Mouse (Mus musculus) MEL (cell line): ENCODE measurements around the gene Ndrg3. TPM values are rescaled to one million over a fixed set of nuclear protein-coding genes. Genes with fewer than 3 reads are reported as not detected.

Source experiments
- DNase-seq: peaks from one replicate; pipeline ENCODE4 v3.0.0; 2011; ENCODE audit warnings: low read depth, low spot score
- H3K27ac ChIP-seq: 2 replicates; pipeline ENCODE4 v1.5.1; 2012; ENCODE audit warnings: low read depth, mild to moderate bottlenecking, control low read depth, low read length, moderate library complexity; ENCODE audit not compliant: control insufficient read depth
- H3K27me3 ChIP-seq, 2 experiments: fragments of 150-350 bp in 1 of 2; sonication (generic) in 1 of 2; 2 replicates each; pipeline ENCODE4 v1.6.1; 2012; ENCODE audit warnings: low read length in 2 of 2, mild to moderate bottlenecking in 2 of 2, improper control_type of control experiment in 1 of 2, moderate library complexity in 1 of 2; ENCODE audit not compliant: insufficient read depth in 2 of 2, control insufficient read depth in 1 of 2
- H3K36me3 ChIP-seq, 2 experiments: 2 replicates each; pipeline ENCODE4 v1.6.1; 2012 to 2014; ENCODE audit warnings: low read length in 2 of 2, improper control_type of control experiment in 1 of 2, inconsistent platforms in 1 of 2, mild to moderate bottlenecking in 1 of 2; ENCODE audit not compliant: insufficient read depth in 2 of 2, control insufficient read depth in 1 of 2
- H3K4me1 ChIP-seq, 2 experiments: fragments of 150-350 bp in 1 of 2; sonication (generic) in 1 of 2; 2 replicates each; pipeline ENCODE4 v1.6.1; 2012; ENCODE audit warnings: low read length in 2 of 2, improper control_type of control experiment in 1 of 2, mild to moderate bottlenecking in 1 of 2; ENCODE audit not compliant: insufficient read depth in 2 of 2, control insufficient read depth in 1 of 2
- H3K4me3 ChIP-seq, 2 experiments: fragments of 150-350 bp in 1 of 2; sonication (generic) in 1 of 2; 2 replicates each; pipeline ENCODE4 v1.5.1; 2012; ENCODE audit warnings: low read depth in 2 of 2, low read length in 2 of 2, mild to moderate bottlenecking in 2 of 2, moderate library complexity in 2 of 2, control low read depth in 1 of 2, improper control_type of control experiment in 1 of 2; ENCODE audit not compliant: control insufficient read depth in 1 of 2, insufficient read depth in 1 of 2
- H3K79me2 ChIP-seq: 2 replicates; pipeline ENCODE4 v1.6.1; 2012; ENCODE audit warnings: mild to moderate bottlenecking, low read length, moderate library complexity; ENCODE audit not compliant: control insufficient read depth, poor library complexity, insufficient read depth
- H3K9ac ChIP-seq: 2 replicates; pipeline ENCODE4 v1.6.1; 2012; ENCODE audit warnings: low read depth, mild to moderate bottlenecking, control low read depth, low read length, moderate library complexity; ENCODE audit not compliant: control insufficient read depth, poor library complexity, severe bottlenecking
- H3K9me3 ChIP-seq: fragments of 150-350 bp; sonication (generic); replicated peaks from 2 replicates; pipeline ENCODE4 v1.6.1; 2012; ENCODE audit warnings: mild to moderate bottlenecking, low read length, improper control_type of control experiment, moderate library complexity; ENCODE audit not compliant: insufficient read depth
- BHLHE40 ChIP-seq: IDR thresholded peaks from 2 replicates; pipeline ENCODE4 v1.6.1; 2012; ENCODE audit warnings: low read depth, mild to moderate bottlenecking, inconsistent platforms, low read length, improper control_type of control experiment, borderline replicate concordance
- CHD1 ChIP-seq: IDR thresholded peaks from 2 replicates; pipeline ENCODE4 v1.6.1; 2012; ENCODE audit warnings: low read depth, mild to moderate bottlenecking, inconsistent platforms, low read length, improper control_type of control experiment
- CHD2 ChIP-seq: IDR thresholded peaks from 2 replicates; pipeline ENCODE4 v1.6.1; 2011; ENCODE audit warnings: low read length, improper control_type of control experiment
- E2F4 ChIP-seq: IDR thresholded peaks from 2 replicates; pipeline ENCODE4 v1.6.1; 2011; ENCODE audit warnings: low read depth, low read length, improper control_type of control experiment, borderline replicate concordance
- ETS1 ChIP-seq: IDR thresholded peaks from 2 replicates; pipeline ENCODE4 v1.6.1; 2012; ENCODE audit warnings: low read depth, mild to moderate bottlenecking, inconsistent platforms, low read length, improper control_type of control experiment, moderate library complexity
- GABPA ChIP-seq: IDR thresholded peaks from 2 replicates; pipeline ENCODE4 v1.6.1; 2012; ENCODE audit warnings: low read depth, mild to moderate bottlenecking, inconsistent platforms, low read length, improper control_type of control experiment, moderate library complexity
- HCFC1 ChIP-seq: IDR thresholded peaks from 2 replicates; pipeline ENCODE4 v1.6.1; 2012; ENCODE audit warnings: low read depth, mild to moderate bottlenecking, inconsistent platforms, low read length, improper control_type of control experiment, moderate library complexity
- KAT2A ChIP-seq: conservative IDR thresholded peaks from 2 replicates; pipeline ENCODE4 v1.6.1; 2012; ENCODE audit warnings: low read depth, low read length, improper control_type of control experiment, inconsistent platforms
- MAZ ChIP-seq: IDR thresholded peaks from 2 replicates; pipeline ENCODE4 v1.6.1; 2012; ENCODE audit warnings: low read depth, mild to moderate bottlenecking, inconsistent platforms, low read length, improper control_type of control experiment
- MEF2A ChIP-seq: IDR thresholded peaks from 2 replicates; pipeline ENCODE4 v1.6.1; 2014; ENCODE audit warnings: low read depth, mild to moderate bottlenecking, inconsistent platforms, low read length, improper control_type of control experiment; ENCODE audit not compliant: poor library complexity, insufficient replicate concordance, severe bottlenecking; ENCODE audit errors: extremely low read depth
- MYB ChIP-seq: IDR thresholded peaks from 2 replicates; pipeline ENCODE4 v1.6.1; 2011; ENCODE audit warnings: mild to moderate bottlenecking, low read depth, low read length, improper control_type of control experiment
- NELFE ChIP-seq: IDR thresholded peaks from 2 replicates; pipeline ENCODE4 v1.6.1; 2011; ENCODE audit warnings: low read depth, low read length, improper control_type of control experiment
- POLR2AphosphoS2 ChIP-seq: IDR thresholded peaks from 2 replicates; pipeline ENCODE4 v1.6.1; 2011; ENCODE audit warnings: low read length, improper control_type of control experiment
- POLR2AphosphoS5 ChIP-seq: IDR thresholded peaks from 2 replicates; pipeline ENCODE4 v1.6.1; 2012; ENCODE audit warnings: low read depth, borderline replicate concordance, mild to moderate bottlenecking, inconsistent platforms, low read length, moderate library complexity, mixed read lengths
- SMC3 ChIP-seq: IDR thresholded peaks from 2 replicates; pipeline ENCODE4 v1.6.1; 2011; ENCODE audit warnings: low read depth, low read length, improper control_type of control experiment
- UBTF ChIP-seq: IDR thresholded peaks from 2 replicates; pipeline ENCODE4 v1.6.1; 2012; ENCODE audit warnings: low read depth, mild to moderate bottlenecking, inconsistent platforms, low read length, improper control_type of control experiment, moderate library complexity, borderline replicate concordance; ENCODE audit not compliant: insufficient read depth
- USF1 ChIP-seq: IDR thresholded peaks from 2 replicates; pipeline ENCODE4 v1.6.1; 2014; ENCODE audit warnings: low read depth, mild to moderate bottlenecking, inconsistent platforms, low read length, improper control_type of control experiment, moderate library complexity
- USF2 ChIP-seq, 2 experiments: IDR thresholded peaks; 2 replicates each; pipeline ENCODE4 v1.6.1; 2011 to 2012; ENCODE audit warnings: improper control_type of control experiment in 2 of 2, low read length in 2 of 2, borderline replicate concordance in 1 of 2, inconsistent platforms in 1 of 2, low read depth in 1 of 2, mild to moderate bottlenecking in 1 of 2; ENCODE audit not compliant: insufficient read depth in 1 of 2
- ZC3H11A ChIP-seq: IDR thresholded peaks from 2 replicates; pipeline ENCODE4 v1.6.1; 2012; ENCODE audit warnings: low read depth, mild to moderate bottlenecking, inconsistent platforms, low read length, improper control_type of control experiment
- ZNF384 ChIP-seq: IDR thresholded peaks from 2 replicates; pipeline ENCODE4 v1.6.1; 2012; ENCODE audit warnings: low read depth, mild to moderate bottlenecking, inconsistent platforms, low read length, improper control_type of control experiment
- polyA plus RNA-seq, 2 experiments: library from polyadenylated mRNA; stranded (reverse) in 1 of 2; unstranded in 1 of 2; fragments of >175 nt in 1 of 2; fragments of >200 nt in 1 of 2; gene quantifications; 2 replicates each; pipeline versions ENCODE4 v1.2.1 to v1.2.4; 2012; ENCODE audit warnings: low replicate concordance in 2 of 2, low read depth in 1 of 2; ENCODE audit not compliant: insufficient read length in 2 of 2, insufficient read depth in 1 of 2, missing spikeins in 1 of 2
- total RNA-seq: library from RNA; depleted of rRNA; stranded (reverse); fragments of 300-350 nt; gene quantifications from 2 replicates; pipeline ENCODE4 v1.2.3, GENCODE M21; 2012

Gene Ndrg3
- total and polyA plus RNA-seq, 3 experiments: 19.0 to 39.6 TPM; not detected in 1

DNA sequence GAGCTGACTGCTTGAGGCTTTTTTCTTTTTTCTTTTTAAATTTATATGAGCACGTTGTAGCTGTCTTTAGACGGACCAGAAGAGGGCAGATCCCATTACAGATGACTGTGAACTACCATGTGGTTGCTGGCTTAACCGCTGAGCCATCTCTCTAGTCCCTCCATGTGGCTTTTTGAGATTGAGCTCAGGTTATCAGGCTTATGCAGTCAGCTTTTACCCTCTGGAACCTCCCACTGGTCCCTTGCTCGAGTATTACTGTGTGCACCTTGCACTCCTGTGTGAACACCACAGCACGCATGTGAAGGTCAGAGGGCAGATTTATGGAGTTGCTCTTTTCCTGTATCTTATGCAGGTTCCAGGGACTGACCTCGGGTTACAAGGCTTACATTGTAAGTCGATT, 35.5 kb downstream of the Ndrg3 start:
- no peaks in the 10 kb centered on the region for H3K79me2 ChIP-seq
- no peak overlapping the region for H3K27ac ChIP-seq
- peaks cover 0 to 12% of the 10 kb centered on the region in 2 experiments; a peak in 2 of 4 replicates for H3K36me3 ChIP-seq
- no peak overlapping the region for H3K4me3 ChIP-seq
- peak; percentile 13 for DNase-seq
- no peak overlapping the region for H3K9ac ChIP-seq
- H3K27me3 ChIP-seq: no peaks in the 10 kb centered on the region
- peaks cover 10 to 11% of the 10 kb centered on the region in 2 experiments for H3K4me1 ChIP-seq
- no peak for TF ChIP-seq UBTF
- no peak for TF ChIP-seq MYB
- no peak for TF ChIP-seq USF2 (IDR thresholded peaks at IDR 0.05; ENCODE audit: borderline replicate concordance in 1 of 2, insufficient read depth in 1 of 2, low read depth in 1 of 2, low read length in 2 of 2)
- no peak for TF ChIP-seq NELFE
- no peak for TF ChIP-seq MEF2A
- TF ChIP-seq USF1: no peak
- no peak for TF ChIP-seq E2F4
- TF ChIP-seq MAZ: no peak
- no peak for TF ChIP-seq ZNF384
- no peak for TF ChIP-seq CHD1
- TF ChIP-seq POLR2AphosphoS2: no peak
- TF ChIP-seq SMC3: no peak
- TF ChIP-seq KAT2A: no peak
- TF ChIP-seq CHD2: no peak
- TF ChIP-seq ETS1: no peak
- no peak for TF ChIP-seq POLR2AphosphoS5
- TF ChIP-seq ZC3H11A: no peak
- TF ChIP-seq BHLHE40: no peak
- no peak for TF ChIP-seq GABPA
- no peaks in the 10 kb centered on the region for H3K9me3 ChIP-seq

GRCm38 (mm10) chr2:156954463-156954862, 37.4 kb downstream of the Ndrg3 start:
- no peak overlapping the region for H3K4me3 ChIP-seq
- H3K36me3 ChIP-seq: peaks cover 0 to 12% of the 10 kb centered on the region in 2 experiments; a peak in 2 of 4 replicates
- H3K27ac ChIP-seq: no peak overlapping the region
- H3K4me1 ChIP-seq: peaks cover 10 to 11% of the 10 kb centered on the region in 2 experiments
- no peaks in the 10 kb centered on the region for H3K9me3 ChIP-seq
- H3K27me3 ChIP-seq: no peaks in the 10 kb centered on the region
- no peak overlapping the region for H3K9ac ChIP-seq
- peak; percentile 34 for DNase-seq
- TF ChIP-seq HCFC1 (no peak), CHD1 (no peak), KAT2A (no peak), SMC3 (no peak), UBTF (no peak)
- H3K79me2 ChIP-seq: no peaks in the 10 kb centered on the region
